Mouse (Mus musculus) c-Kit-positive CD71-positive TER-119-positive erythroid progenitor cells, embryonic 14.5 days (primary cell): ENCODE data around the gene Flt3l.
"Not testable (repeated sequence)": the region's sequence is repeated elsewhere in the genome, so short reads cannot be mapped to it uniquely, and the experiment has no call there.

Experiments
- DNase-seq: peaks from one replicate; pipeline ENCODE4 v3.0.0-alpha.2; 2013; ENCODE audit warnings: low spot score

The Flt3l gene

DNA sequence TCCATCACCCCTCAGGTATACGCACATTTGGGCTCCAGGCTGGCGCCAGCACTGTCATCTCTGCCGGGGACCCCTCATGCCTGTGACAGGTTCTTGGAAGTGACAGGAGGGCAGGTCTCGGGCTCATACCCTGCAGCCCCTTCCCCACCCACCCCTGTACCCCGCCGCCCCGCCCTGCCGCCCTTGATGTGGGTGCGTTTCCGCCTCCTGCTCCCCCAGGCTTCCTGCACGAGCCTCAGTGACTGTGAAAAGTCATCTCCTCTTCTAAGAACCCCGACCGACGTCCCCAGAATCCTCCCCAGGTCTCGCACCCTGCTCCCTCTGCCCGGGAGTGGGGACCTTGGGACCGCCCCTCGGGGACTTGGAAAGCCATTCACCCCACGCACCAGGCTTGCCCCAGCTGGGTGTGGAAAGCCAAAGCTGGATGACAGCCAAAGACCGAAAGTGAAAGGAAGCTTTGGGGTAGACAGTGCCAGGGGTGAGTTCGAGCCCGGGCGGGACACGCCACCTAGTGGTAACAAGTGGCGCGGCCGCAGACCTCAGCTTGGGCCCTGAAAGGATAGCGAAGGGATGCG, at the start of gene Flt3l, which contains the start of gene Gm45713:
Gene Flt3l (minus strand): TSS at position 440 of the 575 bp plus-strand sequence.
Gene Gm45713 (minus strand): TSS at position 239 of the 575 bp plus-strand sequence.
- DNase-seq, result peak; percentile 92

DNA sequence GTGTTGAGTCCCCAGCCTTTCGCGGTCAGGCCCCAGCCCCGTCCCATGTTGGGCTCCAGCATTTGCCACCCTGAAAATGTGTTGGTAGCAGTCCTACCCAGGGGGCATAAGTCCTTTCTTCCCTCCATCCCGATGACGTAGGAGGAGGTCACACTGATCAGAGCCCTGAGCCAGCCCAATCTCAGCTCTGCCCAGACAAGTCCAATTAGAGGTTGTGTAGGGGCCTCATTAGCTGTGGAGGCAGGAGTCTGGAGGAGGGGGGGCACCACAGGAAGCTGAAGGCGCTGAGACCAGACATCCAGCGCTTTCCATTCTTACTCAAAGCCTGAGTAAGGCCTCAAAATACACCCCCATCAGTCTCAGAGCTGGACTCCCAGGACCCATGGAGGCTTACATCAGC, 49.7 kb upstream of the Flt3l start:
- no peak for DNase-seq

DNA sequence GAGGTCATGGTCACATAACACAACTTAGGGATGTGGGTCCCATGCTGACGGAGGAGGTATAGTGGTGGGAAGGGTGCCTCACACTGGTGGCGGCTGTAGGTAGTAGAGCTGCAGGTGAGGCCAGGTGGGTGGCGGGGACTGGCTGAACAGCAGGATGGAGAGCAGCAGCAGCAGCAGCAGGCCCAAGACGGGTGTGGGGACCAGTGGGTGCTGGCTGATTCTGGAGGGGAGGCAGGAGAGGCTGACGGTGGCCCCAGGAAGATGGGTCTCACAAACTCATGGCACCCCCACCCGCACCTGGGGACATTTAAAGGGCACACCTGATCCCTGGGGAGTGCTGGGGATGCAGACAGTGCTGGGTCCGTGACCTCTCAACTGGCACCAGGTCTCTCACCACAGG, 47.4 kb upstream of the Flt3l start:
- DNase-seq, result no peak

DNA sequence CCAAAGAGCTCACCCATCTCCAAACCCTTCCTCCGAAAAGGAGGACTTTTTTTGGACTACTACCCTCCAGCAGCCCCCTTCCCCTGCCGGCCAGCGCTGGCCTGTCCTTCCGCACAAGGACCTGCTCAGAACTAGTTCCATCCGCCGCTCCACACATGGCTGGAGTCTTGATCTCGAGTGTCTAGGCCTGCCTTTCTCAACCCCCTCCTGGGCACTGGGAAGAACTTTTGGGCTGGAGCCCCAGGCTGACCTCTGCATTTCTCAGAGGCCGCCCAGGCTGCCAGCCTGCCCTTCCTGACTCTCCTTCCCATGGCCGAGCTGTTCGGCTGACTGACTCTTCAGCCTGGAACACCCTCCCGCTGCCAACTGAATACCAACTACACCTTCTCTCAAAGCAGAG, 46.4 kb upstream of the Flt3l start:
- DNase-seq, result no peak

DNA sequence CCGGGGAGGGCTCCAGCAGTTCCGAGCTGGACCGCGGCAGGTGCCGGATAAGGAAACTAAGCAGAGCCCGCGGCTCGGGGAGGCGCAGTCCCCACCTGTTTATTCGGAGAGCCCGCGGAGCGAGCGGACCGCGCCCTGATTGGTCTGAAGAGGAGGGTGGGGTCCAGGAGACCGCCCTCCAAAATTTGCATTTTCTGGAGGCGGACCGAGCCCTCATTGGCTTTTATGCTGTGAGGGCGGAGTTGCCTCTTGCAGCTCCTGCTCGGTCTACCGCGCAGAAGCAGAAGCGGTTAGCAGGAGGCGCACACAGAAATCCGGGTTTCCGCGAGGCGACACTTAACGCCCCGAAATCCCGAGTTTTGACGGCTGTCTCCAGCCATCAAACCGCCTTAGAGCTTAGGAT, 46.0 kb upstream of the Flt3l start:
- peak; percentile 93 for DNase-seq

DNA sequence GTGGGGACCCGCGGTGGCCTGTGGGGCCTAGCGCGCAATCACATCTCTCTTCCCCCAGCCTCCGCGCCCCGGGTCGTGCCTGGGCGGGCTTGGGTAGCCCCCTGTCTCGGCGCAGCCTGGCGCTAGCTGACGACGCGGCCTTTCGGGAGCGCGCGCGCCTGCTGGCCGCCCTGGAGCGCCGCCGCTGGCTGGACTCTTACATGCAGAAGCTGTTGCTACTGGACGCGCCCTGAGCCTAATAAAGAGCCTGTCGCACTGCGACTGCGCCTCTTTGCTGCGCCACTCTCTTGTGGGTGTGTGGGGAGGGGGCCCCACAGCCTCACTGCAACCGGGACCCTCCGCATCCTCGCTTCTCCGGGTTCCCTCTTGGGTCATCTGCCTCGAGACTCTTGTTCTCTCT, 45.3 kb upstream of the Flt3l start:
- DNase-seq, result no peak

DNA sequence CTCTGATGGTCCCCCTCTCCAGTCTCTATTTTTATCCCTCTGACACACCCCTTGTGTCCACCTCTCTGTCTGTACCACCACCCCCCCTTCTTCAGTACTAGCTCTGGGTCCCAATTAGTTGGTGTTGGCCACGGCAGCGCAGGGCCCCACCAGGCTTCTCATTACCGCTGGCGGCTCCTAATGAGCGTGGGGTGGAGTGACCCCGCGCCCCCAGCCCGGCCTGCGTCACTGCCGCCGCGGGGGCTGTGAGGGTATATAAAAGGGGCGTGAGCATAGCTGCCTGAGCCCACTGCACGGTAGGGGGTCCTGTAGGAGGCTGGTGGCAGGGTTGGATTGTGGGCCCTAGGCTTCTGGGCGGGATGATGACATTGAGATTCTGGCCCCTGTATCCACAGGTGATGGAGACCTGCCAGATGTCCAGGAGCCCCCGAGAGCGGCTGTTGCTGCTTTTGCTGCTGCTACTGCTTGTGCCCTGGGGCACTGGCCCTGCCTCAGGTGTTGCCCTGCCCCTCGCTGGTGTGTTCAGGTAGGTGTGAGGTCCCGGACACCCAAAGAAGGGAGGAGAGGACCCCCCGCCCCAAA, 44.8 kb upstream of the Flt3l start, which contains the start of gene Pth2:
Gene Pth2 (plus strand): TSS at position 100 of the 582 bp plus-strand sequence.
- no peak for DNase-seq

DNA sequence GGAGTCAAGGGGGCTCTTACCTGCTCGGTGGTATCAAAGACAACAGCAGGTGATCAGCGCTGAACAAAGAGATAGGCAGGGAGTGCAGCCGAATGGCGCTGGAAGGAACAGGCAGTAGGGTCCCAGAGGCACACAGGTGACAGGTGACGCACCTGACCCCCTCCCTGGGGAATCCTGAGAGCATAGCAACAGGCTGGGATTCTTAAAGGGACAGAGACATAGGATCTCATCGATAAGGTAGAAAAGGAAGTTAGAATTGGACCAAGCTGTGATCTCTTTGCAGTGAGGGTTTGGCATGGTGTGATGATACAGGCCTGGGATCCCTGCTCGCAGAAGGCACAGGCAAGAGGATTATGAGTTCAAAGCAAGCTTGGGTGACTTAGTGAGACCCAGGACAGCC, 43.2 kb upstream of the Flt3l start, which contains the start of gene Gfy:
Gene Gfy (minus strand): TSS at position 101 of the 400 bp plus-strand sequence.
- no peak for DNase-seq

DNA sequence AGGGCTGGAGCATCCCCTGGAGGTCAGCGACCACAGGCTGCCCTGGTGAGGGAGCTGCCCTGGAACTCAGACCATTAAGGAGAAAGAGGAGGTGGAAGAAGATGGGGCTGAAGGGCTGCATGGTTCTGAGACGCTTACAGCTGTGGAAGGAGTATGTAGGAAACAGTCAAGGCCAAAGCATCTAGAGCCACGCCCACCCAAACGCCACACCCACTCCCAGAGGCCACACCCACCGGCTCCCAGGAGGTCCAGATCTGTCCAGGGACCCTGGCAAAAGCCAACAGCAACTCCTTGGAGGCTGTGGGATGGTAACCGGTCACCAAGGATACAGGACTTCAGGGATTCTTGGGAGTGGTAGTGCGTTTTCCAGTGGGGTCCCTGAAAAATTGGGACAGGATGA, 42.3 kb upstream of the Flt3l start:
- DNase-seq, result no peak

DNA sequence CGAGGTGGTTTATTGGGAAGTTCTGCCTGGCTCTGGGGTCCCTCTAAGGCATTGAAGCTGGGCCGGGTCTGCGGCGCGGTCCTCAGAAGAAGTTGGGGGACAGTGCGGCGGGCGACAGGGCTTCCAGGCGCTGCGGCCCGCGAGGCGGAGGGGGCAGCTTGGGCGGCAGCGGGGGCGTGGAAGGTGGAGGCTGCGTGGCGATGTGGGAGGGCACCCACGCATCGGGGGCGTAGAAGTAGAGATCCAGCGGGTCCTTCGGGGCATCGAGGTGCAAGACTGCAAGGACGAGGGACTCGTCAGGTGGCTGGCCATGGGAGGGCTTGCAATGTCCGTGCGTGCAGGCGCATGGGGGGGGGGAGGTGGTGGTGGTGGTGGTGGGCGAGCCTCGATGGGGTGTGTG, 40.1 kb upstream of the Flt3l start:
- DNase-seq, result no peak

DNA sequence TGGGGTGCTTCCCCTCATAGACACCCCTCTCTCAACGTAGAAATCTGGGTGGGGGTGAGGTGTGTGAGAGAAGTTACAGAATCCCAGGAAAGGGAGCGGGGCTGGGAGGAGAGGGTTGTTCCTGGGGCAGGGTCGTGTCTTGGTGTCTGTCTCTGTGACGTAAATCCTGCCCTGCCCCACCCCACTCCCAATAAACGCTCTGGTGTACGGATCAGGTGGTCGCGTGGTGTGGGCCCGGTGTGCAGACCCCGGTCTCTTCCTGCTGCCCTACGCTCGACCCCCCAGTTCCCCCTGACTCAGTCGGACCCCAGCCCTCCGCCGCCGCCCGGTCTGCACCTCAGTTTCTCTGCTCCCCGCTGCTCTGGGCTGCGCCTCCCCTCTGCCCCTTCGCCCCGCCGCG, 39.7 kb upstream of the Flt3l start:
- DNase-seq, result no peak

DNA sequence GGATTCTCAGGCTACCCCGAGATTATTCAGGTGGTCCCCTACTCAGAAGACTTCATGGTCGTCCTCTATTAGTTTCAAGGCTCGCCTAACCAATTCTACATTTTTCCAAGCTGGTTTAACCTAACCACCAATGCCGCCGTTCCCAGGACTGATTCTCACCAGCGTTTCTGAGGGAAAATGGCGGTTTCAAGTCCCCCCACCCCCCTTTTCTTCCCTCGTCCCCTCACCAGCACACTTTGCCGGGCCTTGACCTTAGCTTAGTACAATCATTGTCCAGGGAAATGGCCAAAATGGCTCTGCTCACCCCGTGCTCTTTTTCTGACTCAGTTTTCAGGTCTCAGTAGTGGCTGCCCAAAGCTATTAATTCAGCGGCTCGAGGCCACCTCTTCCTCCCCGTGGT, 39.2 kb upstream of the Flt3l start:
- no peak for DNase-seq

DNA sequence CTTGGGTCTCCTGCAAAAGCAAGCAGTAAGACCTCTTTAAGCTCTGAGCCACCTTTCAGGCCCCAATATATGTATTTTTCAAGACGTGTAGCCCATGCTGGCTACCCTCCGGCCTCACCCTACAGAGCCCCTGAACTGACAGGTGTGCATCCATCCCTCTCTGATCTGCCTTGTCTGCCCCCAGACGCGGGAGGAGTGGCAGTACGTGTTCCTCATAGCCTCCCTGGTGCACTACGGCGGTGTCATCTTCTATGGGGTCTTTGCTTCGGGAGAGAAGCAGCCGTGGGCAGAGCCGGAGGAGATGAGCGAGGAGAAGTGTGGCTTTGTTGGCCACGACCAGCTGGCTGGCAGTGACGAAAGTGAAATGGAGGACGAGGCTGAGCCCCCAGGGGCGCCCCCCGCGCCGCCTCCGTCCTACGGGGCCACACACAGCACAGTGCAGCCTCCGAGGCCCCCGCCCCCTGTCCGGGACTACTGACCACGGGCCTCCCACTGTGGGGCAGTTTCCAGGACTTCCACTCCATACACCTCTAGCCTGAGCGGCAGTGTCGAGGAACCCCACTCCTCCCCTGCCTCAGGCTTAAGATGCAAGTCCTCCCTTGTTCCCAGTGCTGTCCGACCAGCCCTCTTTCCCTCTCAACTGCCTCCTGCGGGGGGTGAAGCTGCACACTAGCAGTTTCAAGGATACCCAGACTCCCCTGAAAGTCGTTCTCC, 38.5 kb upstream of the Flt3l start:
- DNase-seq, result no peak

DNA sequence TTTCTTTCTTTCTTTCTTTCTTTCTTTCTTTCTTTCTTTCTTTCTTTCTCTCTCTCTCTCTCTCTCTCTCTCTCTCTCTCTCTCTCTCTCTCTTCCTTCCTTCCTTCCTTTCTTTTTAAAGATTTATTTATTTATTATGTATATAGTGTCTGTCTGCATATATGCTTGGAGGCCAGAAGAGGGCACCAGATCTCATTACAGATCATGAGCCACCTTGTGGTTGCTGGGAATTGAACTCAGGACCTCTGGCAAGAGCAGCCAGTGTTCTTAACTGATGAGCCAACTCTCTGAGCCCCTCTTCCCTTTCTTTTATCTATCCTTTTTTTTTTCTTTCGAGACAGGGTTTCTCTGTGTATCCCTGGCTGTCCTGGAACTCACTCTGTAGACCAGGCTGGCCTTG, 37.5 kb upstream of the Flt3l start:
- DNase-seq, result not testable (repeated sequence)

DNA sequence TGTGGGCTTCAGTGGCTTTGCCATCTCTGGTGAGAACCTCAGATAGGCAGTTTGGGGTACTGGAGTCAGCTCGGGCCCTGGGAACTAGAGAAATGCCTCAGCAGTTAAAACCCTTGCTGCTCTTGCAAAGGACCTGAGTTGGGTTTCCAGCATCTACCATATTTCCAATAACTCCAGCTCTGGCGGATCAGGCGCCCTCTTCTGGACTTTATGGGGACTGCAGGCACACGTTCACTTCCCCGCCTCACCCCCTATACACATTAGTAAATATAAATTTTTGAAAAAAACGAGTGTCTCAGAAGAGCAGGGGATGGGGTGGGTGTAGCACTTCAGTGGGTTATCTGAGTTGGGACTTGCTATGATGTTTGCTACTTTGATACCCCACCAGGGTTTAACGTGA, 36.7 kb upstream of the Flt3l start:
- peak; percentile 49 for DNase-seq

DNA sequence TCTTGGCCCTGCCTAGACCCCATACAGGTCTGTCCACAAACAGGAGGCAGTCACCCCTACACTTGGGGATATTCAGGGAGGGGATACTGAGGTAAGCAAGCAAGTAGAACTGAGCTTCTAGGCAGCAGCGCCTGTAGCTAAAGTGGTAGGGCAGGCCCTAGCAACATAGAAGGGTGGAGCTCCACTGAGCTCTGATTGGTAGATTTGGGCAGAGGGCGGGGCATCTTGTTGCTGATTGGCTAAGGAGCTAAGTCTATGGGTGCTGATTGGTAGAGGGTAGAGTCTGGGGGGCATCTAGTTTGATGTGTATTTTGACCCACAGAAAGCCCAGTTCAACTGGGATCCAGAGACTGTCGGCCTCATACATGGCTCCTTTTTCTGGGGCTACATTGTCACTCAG, 33.3 kb upstream of the Flt3l start:
- no peak for DNase-seq

DNA sequence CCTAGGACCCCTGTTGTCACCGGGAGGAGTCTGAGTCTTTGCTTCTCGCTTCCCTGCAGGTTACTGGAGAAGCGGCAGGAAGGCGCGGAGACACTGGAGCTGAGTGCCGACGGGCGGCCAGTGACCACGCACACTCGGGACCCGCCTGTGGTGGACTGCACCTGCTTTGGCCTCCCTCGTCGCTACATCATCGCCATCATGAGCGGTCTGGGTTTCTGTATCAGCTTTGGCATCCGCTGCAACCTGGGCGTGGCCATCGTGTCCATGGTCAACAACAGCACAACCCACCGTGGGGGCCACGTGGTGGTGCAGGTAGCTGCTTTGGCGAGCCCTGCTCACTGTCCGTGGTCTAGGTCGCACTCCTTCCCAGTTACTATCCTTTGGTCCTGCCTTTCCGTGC, 32.4 kb upstream of the Flt3l start:
- DNase-seq, result no peak

DNA sequence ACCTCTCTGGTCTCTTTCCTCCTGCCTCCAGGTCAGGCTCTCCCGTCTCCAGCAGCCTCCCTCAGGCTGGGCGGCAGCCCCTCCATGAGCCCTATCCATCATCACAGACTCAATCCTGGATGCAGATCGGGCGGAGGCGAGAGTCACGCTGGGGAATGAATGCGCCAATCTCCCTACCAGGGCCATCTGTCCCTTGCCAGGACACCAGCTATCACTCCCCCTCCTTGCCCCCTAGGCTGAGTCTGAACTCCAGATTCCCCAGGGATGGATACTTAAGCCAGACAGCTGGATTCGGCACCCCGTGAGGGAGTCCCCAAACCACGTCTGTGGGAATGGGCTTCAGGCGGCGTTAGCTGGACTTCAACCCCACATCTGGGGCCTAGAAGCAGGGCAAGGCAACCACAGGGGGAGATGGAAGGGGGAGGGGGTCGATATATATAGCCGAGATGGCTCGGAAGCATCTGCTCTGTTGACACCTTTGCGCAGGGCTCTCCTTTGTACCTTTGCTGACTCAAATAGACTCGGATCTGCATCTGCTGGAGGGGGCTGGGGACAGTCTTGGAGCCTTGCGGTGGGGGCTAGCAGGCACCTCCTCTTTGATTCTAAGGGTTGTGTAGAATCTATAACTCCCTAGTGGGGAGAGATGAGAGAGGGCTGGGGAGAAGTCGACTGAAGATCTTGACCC, 31.7 kb upstream of the Flt3l start:
- DNase-seq, result no peak

DNA sequence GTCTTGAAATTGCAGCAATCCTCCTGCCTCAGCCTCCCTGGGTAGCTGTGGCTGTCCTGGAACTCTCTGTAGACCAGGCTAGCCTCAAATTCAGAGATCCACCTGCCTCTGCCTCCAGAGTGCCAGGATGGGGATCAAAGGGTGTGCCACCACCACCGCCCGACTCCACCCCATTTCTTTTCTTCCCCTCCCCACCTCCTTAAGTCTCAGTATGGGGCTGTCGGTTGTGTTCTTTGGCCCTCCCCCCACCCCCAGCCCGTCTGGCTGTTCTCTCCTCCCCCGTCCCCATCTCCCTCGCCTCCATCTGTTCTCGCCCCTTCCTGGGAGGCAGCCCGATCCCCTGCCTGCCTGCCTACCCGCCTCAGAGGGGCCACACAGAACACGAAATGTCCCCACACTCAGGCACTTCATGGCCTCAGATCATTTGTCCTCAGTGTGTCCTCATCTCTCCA, 30.7 kb upstream of the Flt3l start:
- DNase-seq, result no peak

DNA sequence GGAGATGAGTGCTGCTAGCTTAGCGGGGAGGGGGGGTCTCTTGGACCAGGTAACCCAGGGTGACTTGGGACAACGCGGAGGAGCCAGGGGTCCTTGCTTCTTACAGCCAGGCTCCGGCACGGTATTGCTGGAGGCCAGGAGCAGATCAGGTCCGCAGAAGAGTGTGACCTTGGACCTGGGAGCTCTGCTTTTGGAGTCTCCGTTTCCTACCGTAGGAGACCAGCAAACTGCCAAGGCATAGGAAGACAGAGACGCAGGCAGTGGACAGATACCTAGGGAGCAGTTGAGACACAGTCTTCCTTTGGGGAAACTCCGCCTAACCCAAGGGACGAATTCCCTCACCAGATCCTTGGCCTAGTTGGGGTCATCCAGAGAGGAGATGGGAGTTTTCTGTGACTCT, 29.5 kb upstream of the Flt3l start:
- no peak for DNase-seq

DNA sequence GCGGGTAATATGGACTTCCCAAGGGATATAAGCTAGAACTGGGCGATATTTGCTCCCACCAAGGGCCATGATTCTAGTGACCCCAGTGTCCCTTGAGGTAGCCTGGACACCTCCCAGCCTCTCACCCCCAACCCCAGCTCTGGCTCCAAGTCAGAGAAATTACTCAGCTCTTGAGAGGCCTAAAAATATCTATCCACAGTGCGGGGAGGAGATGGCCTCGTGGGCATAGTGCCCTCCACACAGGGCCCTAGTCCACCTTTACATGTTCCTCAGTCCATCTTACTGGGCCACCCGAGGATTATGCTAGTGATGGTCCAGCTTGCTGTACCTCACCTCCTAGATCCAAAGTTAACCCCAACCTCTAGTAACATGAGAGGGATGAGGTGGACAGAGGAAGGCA, 28.6 kb upstream of the Flt3l start:
- DNase-seq, result no peak

DNA sequence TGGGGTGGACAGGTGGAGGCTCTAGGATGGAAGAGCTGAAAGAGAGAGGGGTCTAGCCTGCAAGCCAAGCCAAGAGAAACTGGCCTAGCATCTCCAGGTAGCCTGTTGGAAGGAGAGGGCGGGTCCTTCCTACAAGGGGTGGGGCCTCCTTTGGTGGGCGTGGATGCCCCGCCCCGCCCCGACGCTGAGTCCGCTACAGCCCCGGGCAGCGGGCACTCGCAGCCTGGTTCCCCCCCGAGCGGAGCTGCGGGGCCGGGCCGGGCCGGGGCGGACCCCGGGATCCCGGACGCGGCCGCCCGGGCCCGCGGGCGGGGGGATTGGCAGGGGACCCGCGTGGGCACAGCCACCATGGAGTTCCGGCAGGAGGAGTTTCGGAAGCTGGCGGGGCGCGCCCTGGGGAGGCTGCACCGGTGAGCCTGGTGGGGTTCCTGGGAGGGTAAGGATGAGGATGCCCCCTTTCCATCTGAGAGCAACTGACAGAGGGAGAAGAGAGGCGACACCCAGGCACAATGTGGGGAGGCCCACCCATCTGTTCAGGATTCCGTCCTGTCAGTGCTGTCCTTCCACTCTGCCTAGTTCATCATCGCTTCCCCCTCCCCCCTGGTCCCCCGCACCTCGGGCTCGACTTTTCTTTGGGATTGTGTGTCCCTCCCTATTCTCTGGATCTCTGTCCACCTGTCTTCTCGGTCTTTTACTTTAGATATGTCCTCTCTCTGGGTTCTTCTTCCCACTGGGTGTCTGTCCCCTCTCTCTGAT, 27.7 kb upstream of the Flt3l start, which contains the start of gene Slc17a7:
Gene Slc17a7 (plus strand): TSS at position 215 of the 756 bp plus-strand sequence.
- DNase-seq, result no peak
